Mouse (Mus musculus) kidney, adult 11 months (tissue): ENCODE data around the gene Fkbp7.
"Not testable (repeated sequence)": the region's sequence is repeated elsewhere in the genome, so short reads cannot be mapped to it uniquely, and the experiment has no call there.

Source experiments
- DNase-seq: peaks from one replicate; pipeline ENCODE4 v3.0.0; 2022

The Fkbp7 gene

GRCm38 (mm10) chr2:76659419-76659818, 13.5 kb downstream of the Fkbp7 start:
- no peak for DNase-seq

- no peak for DNase-seq
These were observed 14.4 kb downstream of the Fkbp7 start for GRCm38 (mm10) chr2:76658551-76658950.

GRCm38 (mm10) chr2:76655982-76656381, 16.9 kb downstream of the Fkbp7 start:
- DNase-seq, result no peak

DNA sequence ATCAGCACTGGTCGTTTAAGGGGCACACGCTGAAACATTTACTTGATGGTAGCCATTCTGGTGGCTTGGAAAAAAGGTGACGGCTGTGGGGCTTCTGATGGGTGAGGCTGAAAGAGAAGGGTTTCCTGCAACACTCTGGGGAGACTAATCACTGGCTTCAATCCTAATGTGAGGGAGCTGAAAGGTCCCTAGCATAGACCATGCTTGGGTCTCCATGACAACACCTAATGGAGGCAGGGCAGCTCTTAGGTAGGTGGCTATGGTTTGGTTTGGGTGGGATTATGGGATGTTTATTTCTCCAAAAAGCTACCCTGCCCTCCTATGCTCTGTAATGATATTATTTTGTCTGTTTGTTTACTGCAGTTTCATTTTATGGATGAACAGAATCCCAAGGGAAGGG, 17.5 kb downstream of the Fkbp7 start:
- DNase-seq, result no peak

GRCm38 (mm10) chr2:76654646-76655045, 18.3 kb downstream of the Fkbp7 start:
- DNase-seq, result no peak

GRCm38 (mm10) chr2:76653070-76653469, 19.8 kb downstream of the Fkbp7 start:
- DNase-seq, result no peak

DNA sequence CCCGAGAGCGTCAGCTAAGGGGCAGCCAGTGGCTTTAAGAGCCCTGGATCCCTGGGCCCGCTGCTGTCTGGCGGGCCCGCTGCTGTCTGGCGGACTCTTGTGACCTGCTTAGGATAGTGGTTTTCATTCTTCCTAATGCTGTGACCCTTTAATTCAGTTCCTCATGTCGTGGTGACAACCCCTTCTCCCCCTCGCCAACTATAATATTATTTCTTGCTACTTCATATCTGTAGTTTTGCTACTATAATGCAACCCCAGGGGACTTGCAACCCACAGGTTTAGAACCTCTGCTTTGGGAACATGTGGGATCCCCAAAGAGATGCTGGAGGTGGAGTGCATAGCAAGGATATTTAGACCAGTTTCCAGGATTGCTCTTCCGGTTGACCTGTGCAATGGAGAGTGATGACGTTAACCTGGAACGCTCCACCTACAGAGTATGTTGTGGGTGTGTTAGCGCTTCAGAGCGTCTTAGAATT, 24.2 kb downstream of the Fkbp7 start:
- DNase-seq, result no peak

DNA sequence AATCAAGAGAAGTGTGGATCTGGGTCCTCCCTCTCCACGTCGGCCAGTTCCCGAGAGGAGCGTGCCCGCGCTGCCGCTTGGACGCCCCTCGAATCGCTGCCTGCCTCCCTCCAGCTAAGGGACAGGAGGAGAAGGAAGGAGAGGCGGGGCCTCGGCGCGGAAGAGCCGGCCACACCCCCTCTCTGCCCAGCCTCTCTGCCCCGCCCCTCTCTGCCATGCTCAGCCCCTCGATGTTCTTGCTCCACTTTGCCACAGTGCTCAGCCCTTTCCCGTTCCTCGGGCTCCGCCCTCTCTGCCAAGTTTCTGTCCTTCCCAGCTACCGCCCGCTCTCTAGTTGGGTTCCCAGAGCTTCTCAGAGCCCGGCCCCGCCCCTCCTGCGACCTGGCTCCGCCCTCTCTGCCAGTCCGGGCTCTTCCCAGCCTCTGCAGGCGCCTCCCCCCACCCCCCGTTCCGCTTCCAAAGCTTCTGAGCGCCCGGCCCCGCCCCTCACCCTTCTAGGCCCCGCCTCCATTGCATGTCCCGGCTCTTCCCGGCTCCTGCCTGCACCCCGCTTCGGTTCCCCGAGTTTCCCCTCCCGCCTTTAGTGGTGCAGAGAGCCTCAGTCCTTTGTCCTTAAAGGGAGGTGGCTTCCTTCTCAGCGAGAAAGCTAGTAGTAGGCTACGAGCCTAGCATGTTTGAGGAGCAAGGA, 24.9 kb downstream of the Fkbp7 start, which contains the start of the genes Prkra and Pjvk:
Prkra (minus strand) TSS at position 133 of the 688 bp plus-strand sequence.
Pjvk (plus strand) TSS at position 594 of the 688 bp plus-strand sequence.
- peak; percentile 99 for DNase-seq

GRCm38 (mm10) chr2:76647441-76647869, 25.5 kb downstream of the Fkbp7 start:
- no peak for DNase-seq

DNA sequence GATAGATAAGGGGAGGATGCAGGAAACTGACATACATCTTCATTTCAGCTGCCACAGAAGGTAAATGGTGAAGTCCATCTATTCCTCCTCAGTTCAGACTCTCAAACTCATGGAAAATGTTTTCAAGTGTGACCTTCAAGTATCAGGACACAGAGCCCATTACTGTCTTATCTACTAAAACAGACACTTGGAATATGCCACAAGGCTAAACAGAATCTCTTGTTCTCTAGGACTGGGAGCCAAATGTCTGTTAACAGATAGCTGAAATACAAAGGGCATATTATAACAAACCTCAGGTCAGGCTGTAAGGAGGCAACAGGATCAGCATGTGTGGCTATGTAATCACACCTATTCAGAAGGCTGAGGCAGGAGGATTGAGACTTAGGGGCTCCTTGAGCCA, 29.1 kb downstream of the Fkbp7 start:
- DNase-seq, result no peak

DNA sequence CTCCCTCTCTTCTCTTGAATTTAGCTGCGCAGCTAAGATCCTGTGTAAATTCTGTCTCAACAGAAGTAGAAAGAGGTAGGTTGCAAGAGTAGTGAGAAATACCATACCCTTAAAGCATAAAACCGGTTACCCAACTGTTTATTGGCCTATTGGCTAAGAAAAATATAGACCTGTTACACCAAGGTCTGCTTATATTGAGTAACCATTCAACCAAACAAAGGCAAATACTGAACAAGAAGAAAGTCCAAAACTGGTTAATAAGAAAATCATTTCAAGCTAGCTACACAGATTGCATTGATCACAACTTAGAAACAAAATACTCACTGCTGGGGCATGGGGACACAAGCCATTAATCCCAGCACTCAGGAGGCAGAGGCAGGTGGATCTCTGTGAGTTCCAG, 33.3 kb downstream of the Fkbp7 start:
- DNase-seq, result no peak

DNA sequence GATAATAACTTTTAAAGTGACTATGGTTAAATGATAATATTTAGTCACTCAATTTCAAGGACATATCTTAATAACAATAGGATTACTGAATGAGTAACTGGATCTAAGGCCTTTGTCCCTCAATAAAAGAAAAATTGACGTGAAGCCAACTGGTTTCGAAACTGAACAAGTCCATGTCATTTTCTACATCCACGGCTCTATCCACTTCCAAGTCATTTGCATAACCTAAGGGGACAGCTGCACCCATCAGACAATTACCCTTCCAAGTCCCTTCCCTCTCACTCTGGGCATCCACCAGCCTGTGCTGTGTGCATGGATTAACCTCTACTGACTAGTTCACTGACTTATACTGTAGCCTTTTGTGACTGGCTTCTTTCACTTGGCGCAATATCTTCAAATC, 41.3 kb downstream of the Fkbp7 start:
- no peak for DNase-seq

DNA sequence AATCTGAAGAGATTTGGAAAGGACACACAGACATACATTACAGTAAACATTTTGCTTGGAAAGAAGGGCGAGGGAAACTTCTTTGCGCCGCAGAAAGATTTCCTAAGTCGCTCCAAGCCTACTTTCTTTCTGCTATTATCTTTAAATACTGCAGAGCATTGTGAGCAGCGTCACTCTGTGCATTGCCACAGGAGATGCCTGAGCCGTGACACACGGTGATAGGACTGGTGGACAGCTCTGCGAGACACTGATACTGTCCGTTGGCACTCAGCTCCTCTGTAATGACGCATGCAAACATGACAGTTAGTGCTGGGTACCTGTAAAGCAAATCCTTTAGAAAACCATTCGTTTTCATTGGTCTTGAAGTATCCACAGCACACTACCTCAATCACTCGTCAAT, 42.6 kb downstream of the Fkbp7 start:
- DNase-seq, result no peak

DNA sequence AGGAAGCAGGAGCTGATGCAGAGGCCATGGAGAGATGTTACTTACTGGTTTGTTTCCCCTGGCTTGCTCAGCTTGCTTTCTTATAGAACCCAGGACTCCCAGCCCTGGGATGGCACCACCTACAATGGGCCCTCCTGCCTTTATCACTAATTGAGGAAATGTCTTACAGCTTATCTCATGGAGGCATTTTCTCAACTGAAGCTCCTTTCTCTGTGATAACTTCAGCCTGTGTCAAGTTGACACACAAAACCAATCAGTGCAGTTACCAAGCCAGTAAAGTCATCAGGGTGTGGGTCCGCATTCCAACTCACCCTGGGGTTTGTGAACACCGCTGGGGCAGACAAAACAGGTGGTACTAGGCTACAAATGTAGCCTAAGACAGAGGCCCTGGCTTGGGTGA, 50.6 kb downstream of the Fkbp7 start:
- not testable (repeated sequence) for DNase-seq

GRCm38 (mm10) chr2:76621724-76622123, 51.2 kb downstream of the Fkbp7 start:
- DNase-seq, result no peak

DNA sequence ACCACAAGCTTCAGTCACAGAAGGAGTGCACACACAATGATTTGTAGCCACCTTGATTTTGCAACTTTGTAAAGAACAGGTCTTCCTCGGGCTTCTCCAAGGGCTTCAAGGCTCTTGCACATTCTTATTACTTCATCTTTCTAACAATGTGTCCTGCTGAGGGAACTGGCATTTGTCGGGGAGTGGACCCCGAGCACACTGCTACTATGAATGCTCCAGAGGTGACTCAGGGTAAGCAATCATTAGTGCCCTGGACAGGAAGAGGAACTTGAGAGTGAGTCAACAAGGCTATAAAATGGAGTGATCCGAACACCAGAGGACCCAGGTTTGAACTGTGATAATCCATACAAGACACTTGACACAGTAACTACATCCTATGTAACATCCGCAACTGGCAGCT, 52.7 kb downstream of the Fkbp7 start:
- DNase-seq, result no peak

DNA sequence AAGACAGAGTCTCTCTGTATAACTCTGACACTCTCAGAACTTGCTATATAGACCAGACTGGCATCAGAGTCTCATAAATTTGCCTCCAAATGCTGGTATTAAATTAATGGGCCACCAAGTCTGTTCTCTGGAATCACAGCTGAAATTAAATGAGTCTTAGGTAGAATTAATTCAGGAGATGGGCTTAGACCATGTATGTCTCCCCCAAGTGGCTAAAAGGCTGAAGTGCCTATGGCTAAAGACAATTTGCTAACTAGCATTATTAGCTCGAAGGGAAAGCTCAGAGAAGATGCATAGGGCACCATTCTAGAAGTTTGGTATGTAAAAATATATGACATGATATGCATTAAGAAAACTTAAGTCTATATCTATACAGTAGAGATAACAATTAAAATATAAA, 54.8 kb downstream of the Fkbp7 start:
- peak; percentile 8 for DNase-seq
